Mouse (Mus musculus) ES-CJ7 (cell line): ENCODE measurements around the gene Psmb6.
"Not testable (repeated sequence)": the region's sequence is repeated elsewhere in the genome, so short reads cannot be mapped to it uniquely, and the experiment has no call there.

ENCODE experiments used
- DNase-seq: peaks from one replicate; pipeline ENCODE4 v3.0.0; 2011; ENCODE audit warnings: low read depth, low spot score

The Psmb6 gene

DNA sequence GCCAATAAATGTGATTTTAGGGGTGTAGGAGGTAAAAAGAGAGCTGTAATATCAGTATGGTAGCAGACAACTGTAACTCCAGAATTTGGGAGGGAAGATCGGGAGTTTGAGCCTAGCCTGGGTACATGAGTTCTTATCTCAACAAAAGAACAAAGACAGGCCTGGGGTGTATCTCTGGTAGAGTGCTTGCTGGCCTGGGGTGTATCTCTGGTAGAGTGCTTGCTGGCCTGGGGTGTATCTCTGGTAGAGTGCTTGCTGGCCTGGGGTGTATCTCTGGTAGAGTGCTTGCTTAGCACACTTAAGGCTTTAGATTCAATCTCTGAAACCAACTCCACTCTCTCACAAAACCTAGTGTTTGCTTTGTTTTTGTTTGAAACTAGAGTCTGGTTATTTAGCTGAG is 45.4 kb downstream of the Psmb6 start:
- not testable (repeated sequence) for DNase-seq

DNA sequence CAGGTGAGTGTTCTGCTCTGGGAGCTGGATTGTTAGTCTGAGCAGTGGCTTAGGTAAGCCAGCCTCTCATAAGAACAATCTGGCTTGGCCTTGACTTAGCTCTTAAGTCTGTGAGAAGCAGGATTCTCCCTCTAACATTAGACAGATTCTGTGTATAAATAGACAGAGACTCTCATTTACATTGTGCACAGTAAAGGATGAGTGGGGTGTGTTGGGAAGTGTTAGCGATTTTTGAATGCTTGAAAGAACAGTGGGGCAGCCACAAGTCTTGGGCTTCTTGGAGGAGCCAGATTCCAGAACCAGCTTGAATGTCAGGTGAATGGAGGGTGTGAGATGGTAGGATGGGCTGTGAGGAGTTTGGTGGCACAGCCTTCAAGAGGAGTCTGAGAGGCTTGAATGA is 46.5 kb downstream of the Psmb6 start:
- no peak for DNase-seq

DNA sequence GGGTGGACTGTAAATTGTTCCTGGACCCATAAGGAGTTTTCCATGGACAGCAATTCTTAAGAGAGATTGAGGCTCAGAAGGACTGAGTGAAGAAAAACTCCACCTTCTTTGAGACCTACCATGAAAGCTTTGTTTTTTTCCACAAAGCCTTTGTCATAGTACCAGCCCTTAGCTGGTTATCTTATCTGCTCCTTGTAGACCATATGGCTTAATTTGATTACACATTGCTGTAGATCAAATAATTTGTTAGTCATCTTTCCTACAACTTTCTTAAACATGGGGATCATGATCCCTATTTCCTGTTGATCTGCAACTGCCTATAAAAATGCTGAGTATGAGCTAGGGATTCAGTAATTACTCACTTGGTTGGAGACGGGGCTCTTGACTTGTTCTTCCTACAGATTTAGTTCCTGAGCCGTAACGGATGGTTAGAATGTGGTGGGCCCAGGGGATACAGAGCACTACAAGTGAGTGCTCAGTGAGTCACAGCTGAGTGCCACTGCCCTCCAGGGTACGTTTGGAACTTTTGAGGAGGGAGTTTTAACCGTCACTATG is 47.3 kb downstream of the Psmb6 start:
- no peak for DNase-seq

DNA sequence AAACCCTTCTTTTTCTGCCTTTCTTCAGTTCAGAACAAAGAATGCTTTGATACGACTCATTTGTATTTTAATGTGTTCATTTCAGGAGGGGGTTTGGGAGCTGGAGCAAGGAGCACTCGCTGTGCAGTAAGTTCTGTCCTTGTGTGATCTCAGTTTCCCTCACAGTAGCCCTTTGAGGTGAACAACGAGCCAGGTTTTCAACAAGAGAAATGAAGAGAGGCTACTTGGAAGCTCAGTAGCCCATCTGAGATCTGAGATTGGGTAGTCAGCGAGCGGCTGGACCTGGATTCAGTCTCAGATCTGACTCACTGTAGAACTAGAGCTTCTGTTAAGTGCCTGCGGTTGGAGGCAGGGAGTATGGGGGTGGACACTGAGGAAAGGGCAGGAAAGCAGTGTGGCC is 48.7 kb downstream of the Psmb6 start:
- no peak for DNase-seq

DNA sequence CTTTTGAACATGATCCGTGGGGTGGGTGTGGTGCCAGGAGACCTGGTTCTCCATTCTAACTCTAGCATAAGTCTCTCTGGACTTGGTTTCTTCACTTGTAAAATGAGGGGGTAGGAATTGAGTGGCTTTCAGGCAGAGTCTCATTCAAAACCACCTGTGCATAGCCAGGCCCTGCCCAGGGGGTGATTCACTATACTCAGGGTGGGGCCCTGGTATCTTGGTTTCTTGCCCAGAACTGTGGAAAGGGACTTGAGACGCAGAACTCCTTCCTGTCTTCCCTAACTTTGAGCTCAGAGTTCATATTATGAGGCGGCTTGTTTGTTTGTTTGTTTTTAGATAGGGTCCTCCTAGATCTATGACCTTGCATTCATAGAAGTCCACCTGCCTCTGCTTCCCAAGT is 52.0 kb downstream of the Psmb6 start:
- DNase-seq: no peak
